Mouse (Mus musculus): Measurements from ENCODE around the gene Spen.
"Not testable (repeated sequence)": the region's sequence is repeated elsewhere in the genome, so short reads cannot be mapped to it uniquely, and the experiment has no call there.

Gene Spen

GRCm38 (mm10) chr4:141559898-141560263 lies 21.5 kb upstream of the Spen start:
- peak; percentile 92 for DNase-seq (ENCODE audit: low read depth, low spot score)

GRCm38 (mm10) chr4:141559131-141559897 lies 20.9 kb upstream of the Spen start:
- DNase-seq (ENCODE audit: low read depth, low spot score), result peak; percentile 90

- no peak for DNase-seq (ENCODE audit: low read depth, low spot score)
Observed at GRCm38 (mm10) chr4:141558658-141559057, 20.3 kb upstream of the Spen start.

DNA sequence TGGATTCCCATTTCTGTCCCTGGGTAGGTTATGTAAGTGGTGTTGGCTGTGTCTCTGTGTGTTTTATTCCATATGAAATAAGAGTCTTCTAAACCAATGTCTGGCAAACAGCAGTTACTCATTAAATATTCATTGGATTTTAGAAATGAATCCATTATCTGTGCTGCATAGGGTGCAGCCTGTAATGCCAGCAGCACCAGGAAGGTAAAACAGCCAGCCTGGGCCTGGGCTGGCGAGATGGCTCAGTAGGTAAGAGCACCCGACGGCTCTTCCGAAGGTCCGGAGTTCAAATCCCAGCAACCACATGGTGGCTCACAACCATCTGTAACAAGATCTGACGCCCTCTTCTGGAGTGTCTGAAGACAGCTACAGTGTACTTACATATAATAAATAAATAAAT lies 17.8 kb upstream of the Spen start:
- not testable (repeated sequence) for DNase-seq (ENCODE audit: low read depth, low spot score)

DNA sequence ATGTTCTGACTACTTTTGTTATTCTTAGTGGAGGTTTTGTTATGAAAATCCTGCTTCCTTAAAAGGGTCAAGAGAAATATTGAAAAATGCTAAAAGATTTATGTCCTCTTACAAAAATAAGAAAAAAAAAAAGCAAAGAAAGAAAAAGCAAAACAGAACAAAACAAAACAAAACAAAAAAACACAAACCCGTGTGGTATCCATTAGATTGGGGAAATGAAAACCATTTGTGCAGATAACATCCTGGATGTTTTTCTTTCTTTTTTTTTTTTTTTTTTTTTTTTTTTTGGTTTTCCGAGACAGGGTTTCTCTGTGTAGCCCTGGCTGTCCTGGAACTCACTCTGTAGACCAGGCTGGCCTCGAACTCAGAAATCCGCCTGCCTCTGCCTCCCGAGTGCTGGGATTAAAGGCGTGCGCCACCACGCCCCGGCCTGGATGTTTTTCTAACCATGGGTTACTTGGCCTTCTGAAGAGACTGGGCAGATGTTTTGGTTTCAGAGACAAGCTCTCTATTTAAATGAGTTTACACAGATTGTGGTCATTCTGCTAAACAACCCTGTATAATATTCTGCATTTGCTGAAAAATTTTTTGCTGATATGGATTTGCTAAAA lies 16.0 kb upstream of the Spen start:
- not testable (repeated sequence) for DNase-seq (ENCODE audit: low read depth, low spot score)

- DNase-seq (ENCODE audit: low read depth, low spot score), result peak; percentile 87
Observed at GRCm38 (mm10) chr4:141552484-141552883, 14.1 kb upstream of the Spen start.

GRCm38 (mm10) chr4:141547299-141547698 lies 8.9 kb upstream of the Spen start:
- DNase-seq (ENCODE audit: low read depth, low spot score), result no peak

GRCm38 (mm10) chr4:141546334-141547200 lies 8.2 kb upstream of the Spen start:
- peak; percentile 90 for DNase-seq (ENCODE audit: low read depth, low spot score)

GRCm38 (mm10) chr4:141545743-141546333 lies 7.4 kb upstream of the Spen start:
- DNase-seq (ENCODE audit: low read depth, low spot score), result peak; percentile 99

- DNase-seq (ENCODE audit: low read depth, low spot score), result peak; percentile 85
Observed at GRCm38 (mm10) chr4:141545071-141545742, 6.8 kb upstream of the Spen start.

- DNase-seq (ENCODE audit: low read depth, low spot score), result no peak
Observed at GRCm38 (mm10) chr4:141544536-141544935, 6.1 kb upstream of the Spen start.

- no peak for DNase-seq (ENCODE audit: low read depth, low spot score)
Observed at GRCm38 (mm10) chr4:141543593-141543992, 5.2 kb upstream of the Spen start.

DNA sequence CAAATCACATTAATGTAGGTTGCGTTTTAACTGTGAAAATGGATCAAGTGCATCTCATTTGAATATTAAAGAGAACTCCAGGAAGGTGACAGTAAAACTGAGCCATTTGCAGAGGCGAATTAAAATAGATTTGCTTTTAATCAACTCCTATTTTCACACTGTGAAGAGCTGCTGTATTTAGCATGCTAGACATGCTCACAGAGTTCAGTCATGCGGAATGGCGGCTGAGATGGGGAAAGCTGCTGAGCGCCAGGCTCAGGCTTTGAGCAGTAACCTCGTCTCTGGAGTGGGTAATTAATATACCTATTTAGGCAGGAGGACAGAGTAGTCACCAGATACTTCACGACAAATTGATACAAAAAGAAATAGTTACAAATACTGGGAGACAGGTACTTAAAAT lies 3.5 kb upstream of the Spen start:
- no peak for DNase-seq (ENCODE audit: low read depth, low spot score)

DNA sequence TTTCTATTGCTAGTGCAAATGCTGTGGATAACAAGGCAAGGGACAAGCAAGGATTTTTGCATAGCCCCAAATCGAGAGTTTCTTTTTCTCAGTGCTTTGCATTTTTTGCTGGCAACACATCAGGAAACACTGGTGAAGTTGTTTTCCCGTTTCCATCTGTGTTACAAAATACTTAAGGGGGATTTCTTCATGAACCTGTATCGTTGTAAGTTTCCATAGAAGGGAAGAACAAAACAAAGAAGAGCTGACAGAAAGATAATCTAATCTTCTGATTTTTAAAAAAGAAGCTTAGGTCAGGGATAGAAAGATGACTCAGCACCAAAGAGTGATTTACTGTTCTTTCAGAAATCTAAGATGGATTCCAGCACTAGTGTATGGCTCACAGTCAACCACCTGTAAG lies 2.4 kb upstream of the Spen start:
- DNase-seq (ENCODE audit: low read depth, low spot score), result no peak

DNA sequence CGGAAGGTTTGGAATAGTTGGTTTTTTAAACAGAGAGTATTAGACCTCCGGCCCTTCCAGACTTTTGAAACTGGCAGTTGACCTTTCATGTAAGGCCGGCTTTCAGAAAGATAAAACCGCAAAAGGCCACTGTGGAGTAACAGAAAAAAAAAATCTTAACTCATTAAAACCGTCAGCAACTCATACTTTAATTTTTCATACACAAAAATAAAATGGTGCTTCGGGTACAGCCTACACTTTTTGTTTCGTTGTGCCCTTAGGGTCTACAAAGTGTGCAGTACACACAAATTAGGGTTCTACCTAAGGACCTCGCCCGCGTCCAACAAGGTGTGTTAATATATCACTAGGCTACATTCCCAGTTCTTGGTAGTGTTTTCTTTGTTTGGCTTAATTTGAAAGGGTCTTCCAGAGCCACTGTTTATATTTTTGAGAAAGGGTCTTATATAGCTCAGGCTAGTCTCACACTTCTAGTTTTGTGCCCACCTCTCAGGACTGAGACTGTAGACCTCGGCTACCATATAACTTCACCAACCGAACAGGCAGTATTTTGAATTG lies 893 bp upstream of the Spen start:
- no peak for DNase-seq (ENCODE audit: low read depth, low spot score)

GRCm38 (mm10) chr4:141537706-141538407 lies 540 bp downstream of the Spen start:
- no peak for DNase-seq (ENCODE audit: low read depth, low spot score)

- DNase-seq (ENCODE audit: low read depth, low spot score), result no peak
Observed at GRCm38 (mm10) chr4:141537226-141537610, 1.2 kb downstream of the Spen start.

DNA sequence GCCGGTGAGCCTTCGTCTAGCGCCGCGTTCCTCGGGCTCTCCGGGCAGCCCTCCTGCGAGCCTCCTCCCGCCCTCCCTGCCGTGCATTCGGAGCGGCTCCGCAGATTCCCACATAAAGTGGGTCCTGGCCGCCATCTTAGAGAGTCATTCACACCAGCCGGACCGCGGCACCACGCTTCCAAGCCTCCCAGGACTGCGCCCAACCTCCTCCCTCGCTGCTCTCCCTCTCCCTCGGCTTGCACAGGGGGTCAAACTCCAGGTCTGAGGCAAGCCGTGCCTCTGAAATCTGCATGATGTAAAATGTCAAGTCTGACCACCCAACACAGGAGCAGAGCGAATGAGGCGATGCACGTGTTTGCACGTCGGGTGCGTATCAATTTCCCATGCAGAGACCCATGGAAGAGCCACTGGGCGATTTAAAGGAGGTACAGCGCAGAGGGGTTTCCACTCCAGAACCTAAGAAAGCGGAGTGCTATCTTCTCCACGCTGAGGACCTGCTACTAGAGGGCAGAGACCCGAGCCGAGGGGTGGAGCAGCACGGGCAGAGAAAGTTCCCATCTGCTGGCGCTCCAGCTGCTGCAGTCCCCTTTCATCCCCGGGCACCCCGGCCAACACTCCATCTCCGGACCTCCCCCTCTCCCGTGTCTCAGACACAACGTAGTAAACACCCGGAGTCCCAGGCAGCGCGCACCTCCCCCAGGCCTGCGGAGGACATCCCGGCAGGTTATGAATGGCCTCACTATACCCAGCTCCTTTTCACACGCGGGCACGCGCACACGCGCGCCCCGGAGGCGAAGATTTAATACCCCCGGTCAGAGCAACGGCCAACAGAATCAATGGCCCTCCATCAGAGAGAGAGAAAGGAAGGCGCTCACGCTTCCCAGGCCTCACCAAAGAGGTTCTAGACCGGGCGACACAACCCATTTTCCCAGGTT lies 1.8 kb downstream of the Spen start:
- DNase-seq (ENCODE audit: low read depth, low spot score), result peak; percentile 77

DNA sequence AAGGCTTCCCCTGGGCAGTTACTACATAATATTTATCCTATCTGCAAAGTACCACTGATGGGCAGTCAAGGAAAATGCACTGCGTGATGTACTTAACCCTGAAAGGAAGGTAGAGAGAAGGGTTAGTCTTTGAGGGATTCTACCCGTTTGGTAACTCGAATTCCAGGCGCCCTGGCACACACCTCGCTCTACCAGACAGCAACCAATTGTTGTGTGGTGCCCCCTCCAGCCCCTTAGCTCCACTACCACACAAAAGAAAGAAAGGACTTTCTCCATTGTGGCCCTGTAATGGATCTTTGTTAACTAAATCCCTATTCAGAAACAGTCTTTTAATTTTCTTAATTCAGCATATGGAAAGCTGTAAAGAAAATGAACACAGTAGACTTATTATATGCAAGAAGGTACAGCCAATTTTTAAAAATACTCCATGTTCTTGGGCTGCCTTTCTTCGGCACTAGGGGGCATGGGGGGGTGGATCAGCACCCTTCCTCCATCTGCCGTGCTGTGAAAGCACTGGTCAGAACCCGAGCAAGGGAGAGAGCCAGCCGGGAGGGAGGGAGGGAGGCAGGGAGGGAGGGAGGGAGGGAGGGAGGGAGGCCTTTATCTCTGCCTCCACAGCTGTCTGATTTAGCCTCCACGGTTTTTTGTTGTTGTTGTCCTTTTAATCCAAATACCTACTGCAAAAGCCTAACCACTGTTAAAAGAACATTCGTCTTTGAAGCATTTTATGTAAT lies 3.3 kb downstream of the Spen start:
- peak; percentile 56 for DNase-seq (ENCODE audit: low read depth, low spot score)
